Mouse (Mus musculus): ENCODE results near the gene Rbms2. TPM values are rescaled to one million over a fixed set of nuclear protein-coding genes. Genes with fewer than 3 reads are reported as not detected.
A peak's percentile ranks its signal among the peaks of the same experiment; 100 is the strongest.

Gene Rbms2
- total RNA-seq, 1 experiment, result 30.8 TPM

- in situ Hi-C loops (cut with MboI; ENCODE audit: low sequenced_read_pairs in 2 of 2, unreplicated experiment in 2 of 2), result no loop called here
- H3K9ac ChIP-seq (ENCODE audit: insufficient read depth, low read depth, low read length, poor library complexity, severe bottlenecking), result peak overlapping the region; percentile 23; the same call in 1 of the 2 replicates
- peaks cover 37% of the 10 kb centered on the region for H3K36me3 ChIP-seq (ENCODE audit: control insufficient read depth, insufficient read depth, low read length, poor library complexity, severe bottlenecking)
- TF ChIP-seq ZC3H11A (IDR thresholded peaks at IDR 0.05; ENCODE audit: borderline replicate concordance, low read depth, low read length) (no peak), ZNF384 (IDR thresholded peaks at IDR 0.05; ENCODE audit: low read depth, low read length) (no peak), MAFK (IDR thresholded peaks at IDR 0.05; ENCODE audit: insufficient read depth, low read depth, low read length) (peak; percentile 52; the same call in 1 of the 2 replicates), CHD2 (IDR thresholded peaks at IDR 0.05; ENCODE audit: low read depth, low read length) (no peak), HCFC1 (IDR thresholded peaks at IDR 0.05; ENCODE audit: borderline replicate concordance, insufficient read depth, low read length) (no peak)
- no peaks in the 10 kb centered on the region for H3K9me3 ChIP-seq (ENCODE audit: control insufficient read depth, insufficient read depth, low read depth, low read length)
- peaks cover 0 to 10% of the 10 kb centered on the region in 2 experiments; a peak in 1 of 4 replicates for H3K4me1 ChIP-seq (ENCODE audit: control insufficient read depth in 2 of 2, insufficient read depth in 2 of 2, low read length in 2 of 2, poor library complexity in 1 of 2)
- H3K4me3 ChIP-seq (ENCODE audit: insufficient read depth in 1 of 2, low read depth in 1 of 2, low read length in 2 of 2, poor library complexity in 1 of 2, severe bottlenecking in 1 of 2), result no peak overlapping the region
- no peak for DNase-seq (ENCODE audit: low read depth, low spot score)
- H3K27ac ChIP-seq (ENCODE audit: insufficient read depth, low read depth, low read length, poor library complexity, severe bottlenecking), result no peak overlapping the region
Observed at GRCm38 (mm10) chr10:128133650-128134332, 46.3 kb downstream of the Rbms2 start.

GRCm38 (mm10) chr10:128131812-128132211, 48.3 kb downstream of the Rbms2 start:
- H3K9me3 ChIP-seq (ENCODE audit: control insufficient read depth, insufficient read depth, low read depth, low read length), result no peaks in the 10 kb centered on the region
- H3K9ac ChIP-seq (ENCODE audit: insufficient read depth, low read depth, low read length, poor library complexity, severe bottlenecking), result no peak overlapping the region
- in situ Hi-C loops (cut with MboI; ENCODE audit: low sequenced_read_pairs in 2 of 2, unreplicated experiment in 2 of 2), result no loop called here
- H3K4me1 ChIP-seq (ENCODE audit: control insufficient read depth in 2 of 2, insufficient read depth in 2 of 2, low read length in 2 of 2, poor library complexity in 1 of 2), result peaks cover 0 to 15% of the 10 kb centered on the region in 2 experiments; a peak in 2 of 4 replicates
- no peak overlapping the region for H3K4me3 ChIP-seq (ENCODE audit: insufficient read depth in 1 of 2, low read depth in 1 of 2, low read length in 2 of 2, poor library complexity in 1 of 2, severe bottlenecking in 1 of 2)
- no peak for TF ChIP-seq MAFK (IDR thresholded peaks at IDR 0.05; ENCODE audit: insufficient read depth, low read depth, low read length)
- no peak for TF ChIP-seq ZNF384 (IDR thresholded peaks at IDR 0.05; ENCODE audit: low read depth, low read length)
- TF ChIP-seq ZC3H11A (IDR thresholded peaks at IDR 0.05; ENCODE audit: borderline replicate concordance, low read depth, low read length), result no peak
- TF ChIP-seq CHD2 (IDR thresholded peaks at IDR 0.05; ENCODE audit: low read depth, low read length), result no peak
- TF ChIP-seq HCFC1 (IDR thresholded peaks at IDR 0.05; ENCODE audit: borderline replicate concordance, insufficient read depth, low read length), result no peak
- H3K27ac ChIP-seq (ENCODE audit: insufficient read depth, low read depth, low read length, poor library complexity, severe bottlenecking), result no peak overlapping the region
- H3K36me3 ChIP-seq (ENCODE audit: control insufficient read depth, insufficient read depth, low read length, poor library complexity, severe bottlenecking), result peaks cover 38% of the 10 kb centered on the region
- DNase-seq (ENCODE audit: low read depth, low spot score), result no peak

- H3K4me3 ChIP-seq (ENCODE audit: insufficient read depth in 1 of 2, low read depth in 1 of 2, low read length in 2 of 2, poor library complexity in 1 of 2, severe bottlenecking in 1 of 2), result no peak overlapping the region
- no peak overlapping the region for H3K9ac ChIP-seq (ENCODE audit: insufficient read depth, low read depth, low read length, poor library complexity, severe bottlenecking)
- in situ Hi-C loops (cut with MboI; ENCODE audit: low sequenced_read_pairs in 2 of 2, unreplicated experiment in 2 of 2), result no loop called here
- TF ChIP-seq MAFK (IDR thresholded peaks at IDR 0.05; ENCODE audit: insufficient read depth, low read depth, low read length) (no peak), HCFC1 (IDR thresholded peaks at IDR 0.05; ENCODE audit: borderline replicate concordance, insufficient read depth, low read length) (no peak), CHD2 (IDR thresholded peaks at IDR 0.05; ENCODE audit: low read depth, low read length) (no peak), ZC3H11A (IDR thresholded peaks at IDR 0.05; ENCODE audit: borderline replicate concordance, low read depth, low read length) (no peak), ZNF384 (IDR thresholded peaks at IDR 0.05; ENCODE audit: low read depth, low read length) (no peak)
- peaks cover 0 to 15% of the 10 kb centered on the region in 2 experiments; a peak in 2 of 4 replicates for H3K4me1 ChIP-seq (ENCODE audit: control insufficient read depth in 2 of 2, insufficient read depth in 2 of 2, low read length in 2 of 2, poor library complexity in 1 of 2)
- no peak overlapping the region for H3K27ac ChIP-seq (ENCODE audit: insufficient read depth, low read depth, low read length, poor library complexity, severe bottlenecking)
- H3K36me3 ChIP-seq (ENCODE audit: control insufficient read depth, insufficient read depth, low read length, poor library complexity, severe bottlenecking), result peaks cover 43% of the 10 kb centered on the region
- no peak for DNase-seq (ENCODE audit: low read depth, low spot score)
- no peaks in the 10 kb centered on the region for H3K9me3 ChIP-seq (ENCODE audit: control insufficient read depth, insufficient read depth, low read depth, low read length)
Observed at GRCm38 (mm10) chr10:128131297-128131696, 48.8 kb downstream of the Rbms2 start.

- in situ Hi-C loops (cut with MboI; ENCODE audit: low sequenced_read_pairs in 2 of 2, unreplicated experiment in 2 of 2), result no loop called here
- no peak for DNase-seq (ENCODE audit: low read depth, low spot score)
- no peak overlapping the region for H3K4me3 ChIP-seq (ENCODE audit: insufficient read depth in 1 of 2, low read depth in 1 of 2, low read length in 2 of 2, poor library complexity in 1 of 2, severe bottlenecking in 1 of 2)
- peaks cover 68% of the 10 kb centered on the region for H3K36me3 ChIP-seq (ENCODE audit: control insufficient read depth, insufficient read depth, low read length, poor library complexity, severe bottlenecking)
- H3K4me1 ChIP-seq (ENCODE audit: control insufficient read depth in 2 of 2, insufficient read depth in 2 of 2, low read length in 2 of 2, poor library complexity in 1 of 2), result peaks cover 0 to 11% of the 10 kb centered on the region in 2 experiments; a peak in 2 of 4 replicates
- H3K27ac ChIP-seq (ENCODE audit: insufficient read depth, low read depth, low read length, poor library complexity, severe bottlenecking), result no peak overlapping the region
- no peak for TF ChIP-seq MAFK (IDR thresholded peaks at IDR 0.05; ENCODE audit: insufficient read depth, low read depth, low read length)
- no peak for TF ChIP-seq CHD2 (IDR thresholded peaks at IDR 0.05; ENCODE audit: low read depth, low read length)
- TF ChIP-seq ZNF384 (IDR thresholded peaks at IDR 0.05; ENCODE audit: low read depth, low read length), result no peak
- no peak for TF ChIP-seq ZC3H11A (IDR thresholded peaks at IDR 0.05; ENCODE audit: borderline replicate concordance, low read depth, low read length)
- no peak for TF ChIP-seq HCFC1 (IDR thresholded peaks at IDR 0.05; ENCODE audit: borderline replicate concordance, insufficient read depth, low read length)
- no peak overlapping the region for H3K9ac ChIP-seq (ENCODE audit: insufficient read depth, low read depth, low read length, poor library complexity, severe bottlenecking)
- H3K9me3 ChIP-seq (ENCODE audit: control insufficient read depth, insufficient read depth, low read depth, low read length), result no peaks in the 10 kb centered on the region
Observed at GRCm38 (mm10) chr10:128128143-128128542, 52.0 kb downstream of the Rbms2 start.

All from ES-E14 (cell line).